Mouse (Mus musculus) E14TG2a.4 (cell line): ENCODE measurements at regions not wholly inside any gene's neighbourhood (a gene's known extent, or its start where the extent isn't known, plus 50 kb on each side); places are given as distances from the start of the nearest gene placed in this dataset.

Experiments used
- H3K27me3 ChIP-seq: 2 replicates; pipeline ENCODE4 v1.6.1; 2014; ENCODE audit warnings: low read length, control low read depth; ENCODE audit not compliant: insufficient read depth
- H3K36me3 ChIP-seq: 2 replicates; pipeline ENCODE4 v1.6.1; 2014; ENCODE audit warnings: low read length, control low read depth; ENCODE audit not compliant: insufficient read depth
- H3K4me1 ChIP-seq: replicated peaks from 2 replicates; pipeline ENCODE4 v1.6.1; 2014; ENCODE audit warnings: low read depth, low read length, control low read depth
- H3K4me3 ChIP-seq: replicated peaks from 2 replicates; pipeline ENCODE4 v1.5.1; 2014; ENCODE audit warnings: mild to moderate bottlenecking, low read length
- H3K9me3 ChIP-seq: 2 replicates; pipeline ENCODE4 v1.6.1; 2014; ENCODE audit warnings: low read length, control low read depth
- CTCF ChIP-seq: conservative IDR thresholded peaks from 2 replicates; pipeline ENCODE4 v1.5.1; 2014; ENCODE audit warnings: low read length
- NANOG ChIP-seq: IDR thresholded peaks from 2 replicates; pipeline ENCODE4 v1.6.1; 2014; ENCODE audit warnings: borderline replicate concordance, low read length, mixed read lengths
- POU5F1 ChIP-seq: IDR thresholded peaks from 2 replicates; pipeline ENCODE4 v1.6.1; 2014; ENCODE audit warnings: low read length, borderline replicate concordance

- no peaks in the 10 kb centered on the region for H3K9me3 ChIP-seq
- TF ChIP-seq NANOG: no peak
- TF ChIP-seq CTCF: no peak
- no peak for TF ChIP-seq POU5F1
- no peaks in the 10 kb centered on the region for H3K4me1 ChIP-seq
- no peaks in the 10 kb centered on the region for H3K36me3 ChIP-seq
- H3K27me3 ChIP-seq: peaks cover 4% of the 10 kb centered on the region; the same call in 1 of the 2 replicates
- no peak overlapping the region for H3K4me3 ChIP-seq
Measured at GRCm38 (mm10) chr8:103816101-103816894, 285.1 kb upstream of the Cdh5 start.

GRCm38 (mm10) chr8:103823541-103823940 is 277.9 kb upstream of the Cdh5 start:
- Histone ChIP-seq H3K4me1 (no peaks in the 10 kb centered on the region), H3K4me3 (no peak overlapping the region), H3K27me3 (peaks cover 3% of the 10 kb centered on the region), H3K36me3 (no peaks in the 10 kb centered on the region), H3K9me3 (no peaks in the 10 kb centered on the region)
- TF ChIP-seq CTCF (no peak), NANOG (no peak), POU5F1 (no peak)

- Histone ChIP-seq H3K9me3 (no peaks in the 10 kb centered on the region), H3K36me3 (no peaks in the 10 kb centered on the region), H3K4me3 (no peak overlapping the region), H3K4me1 (no peaks in the 10 kb centered on the region), H3K27me3 (peaks cover 3% of the 10 kb centered on the region)
- TF ChIP-seq NANOG (no peak), CTCF (no peak), POU5F1 (no peak)
Measured at GRCm38 (mm10) chr8:103824747-103825146, 276.7 kb upstream of the Cdh5 start.

GRCm38 (mm10) chr8:103825289-103825688 is 276.1 kb upstream of the Cdh5 start:
- Histone ChIP-seq H3K27me3 (peaks cover 3% of the 10 kb centered on the region), H3K9me3 (no peaks in the 10 kb centered on the region), H3K4me3 (no peak overlapping the region), H3K4me1 (no peaks in the 10 kb centered on the region), H3K36me3 (no peaks in the 10 kb centered on the region)
- TF ChIP-seq NANOG (no peak), CTCF (no peak), POU5F1 (no peak)

- H3K4me1 ChIP-seq: no peaks in the 10 kb centered on the region
Measured at GRCm38 (mm10) chr8:103830416-103830815, 271.0 kb upstream of the Cdh5 start.

GRCm38 (mm10) chr8:103839990-103840389 is 261.4 kb upstream of the Cdh5 start:
- H3K4me3 ChIP-seq: no peak overlapping the region
- H3K27me3 ChIP-seq: 0 out of 2 replicates have a peak, but pooled peaks cover 7% of the 10 kb centered on the region
- no peak for TF ChIP-seq NANOG
- TF ChIP-seq CTCF: no peak
- no peak for TF ChIP-seq POU5F1
- no peaks in the 10 kb centered on the region for H3K36me3 ChIP-seq
- H3K4me1 ChIP-seq: no peaks in the 10 kb centered on the region
- H3K9me3 ChIP-seq: peaks cover 21% of the 10 kb centered on the region

More at GRCm38 (mm10) chr8:103830416-103830815, 271.0 kb upstream of the Cdh5 start:
- Histone ChIP-seq H3K36me3 (no peaks in the 10 kb centered on the region), H3K9me3 (no peaks in the 10 kb centered on the region), H3K27me3 (no peaks in the 10 kb centered on the region; the same call in 1 of the 2 replicates), H3K4me3 (no peak overlapping the region)
- TF ChIP-seq NANOG: no peak
- TF ChIP-seq CTCF: no peak
- TF ChIP-seq POU5F1: no peak

DNA sequence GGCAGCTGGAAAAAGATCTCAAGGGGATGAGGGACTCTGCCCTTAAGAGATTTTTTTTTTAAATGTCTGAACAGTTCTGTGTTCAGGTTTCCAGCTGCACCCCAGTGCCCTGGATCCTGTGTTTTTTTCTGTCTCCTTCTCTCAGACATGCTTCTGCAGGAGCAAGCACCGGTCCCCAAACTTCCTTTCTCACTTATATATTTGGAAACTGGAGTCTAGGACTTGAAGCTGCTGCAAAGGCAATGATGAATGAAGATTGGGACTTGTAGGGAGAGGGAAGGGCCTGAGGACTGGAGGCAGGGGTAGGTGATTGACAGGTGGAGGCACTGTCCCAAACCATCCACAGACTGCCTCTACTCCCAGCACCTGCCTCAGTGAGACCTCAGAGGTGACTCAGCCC is 255.5 kb upstream of the Cdh5 start:
- Histone ChIP-seq H3K4me3 (no peak overlapping the region), H3K27me3 (peaks cover 12% of the 10 kb centered on the region), H3K36me3 (no peaks in the 10 kb centered on the region), H3K9me3 (no peaks in the 10 kb centered on the region), H3K4me1 (no peaks in the 10 kb centered on the region)
- TF ChIP-seq NANOG (no peak), POU5F1 (no peak), CTCF (no peak)

DNA sequence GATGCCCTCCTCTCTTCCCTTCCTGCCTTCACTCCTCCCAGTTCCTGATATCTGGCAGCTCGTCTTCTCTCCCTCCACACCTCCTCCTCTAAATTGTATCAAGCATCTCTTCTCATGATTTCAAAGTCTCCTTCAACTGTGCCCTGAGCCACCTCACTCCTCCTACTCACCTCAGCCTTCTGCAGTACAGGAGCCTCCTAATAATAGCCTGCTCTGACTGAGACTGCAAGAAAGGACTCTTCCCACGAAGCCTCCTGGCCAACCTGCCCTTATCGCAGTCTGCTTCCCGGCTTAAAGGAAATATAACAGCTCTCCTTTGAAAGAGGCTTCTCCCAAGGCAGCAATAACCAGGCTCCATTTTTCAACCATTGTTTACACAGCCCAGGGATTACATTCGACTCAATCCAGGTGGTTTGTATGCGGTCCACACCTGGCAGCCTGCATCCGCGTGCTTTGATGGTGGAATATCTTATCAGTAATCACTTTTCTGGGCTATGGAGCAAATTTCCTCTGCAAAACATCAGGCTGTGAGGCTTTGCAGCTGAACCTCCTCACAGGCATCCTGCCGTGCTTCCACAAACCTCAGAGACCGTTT is 254.9 kb upstream of the Cdh5 start:
- no peaks in the 10 kb centered on the region for H3K36me3 ChIP-seq
- no peaks in the 10 kb centered on the region for H3K4me1 ChIP-seq
- peaks cover 12% of the 10 kb centered on the region for H3K27me3 ChIP-seq
- H3K9me3 ChIP-seq: no peaks in the 10 kb centered on the region
- H3K4me3 ChIP-seq: no peak overlapping the region
- no peak for TF ChIP-seq NANOG
- no peak for TF ChIP-seq CTCF
- no peak for TF ChIP-seq POU5F1

DNA sequence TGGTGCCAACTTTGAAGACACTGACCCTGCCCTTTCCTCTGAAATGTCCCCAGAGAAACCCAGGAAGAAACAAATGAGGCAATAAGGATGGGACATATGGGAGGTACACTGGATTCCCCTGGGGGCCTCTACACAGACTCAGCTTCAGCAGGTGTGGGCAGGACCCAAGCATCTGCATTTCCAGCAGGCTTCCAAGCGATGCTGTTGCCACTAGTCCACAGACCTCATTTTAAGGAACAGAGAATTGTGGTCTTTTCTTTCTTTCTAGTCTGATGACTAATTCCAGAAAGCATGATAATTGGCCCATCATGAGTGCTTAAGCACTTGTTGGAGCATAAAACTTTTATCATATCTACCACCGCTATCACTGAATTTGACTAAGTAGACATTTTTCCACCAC is 251.6 kb upstream of the Cdh5 start:
- Histone ChIP-seq H3K4me3 (no peak overlapping the region), H3K4me1 (no peaks in the 10 kb centered on the region), H3K9me3 (no peaks in the 10 kb centered on the region), H3K27me3 (peaks cover 9% of the 10 kb centered on the region), H3K36me3 (no peaks in the 10 kb centered on the region)
- TF ChIP-seq POU5F1 (no peak), CTCF (no peak), NANOG (no peak)
